Mouse (Mus musculus) lung, adult 2 months (tissue): ENCODE measurements at regions not wholly inside any gene's neighbourhood (a gene's known extent, or its start where the extent isn't known, plus 50 kb on each side); places are given as distances from the start of the nearest gene placed in this dataset.

Experiments used
- CTCF ChIP-seq: fragments of 200-500 bp; IDR thresholded peaks from 2 replicates; pipeline ENCODE4 v1.5.1; 2011; ENCODE audit warnings: mild to moderate bottlenecking, low read length, control low read depth; ENCODE audit not compliant: insufficient read depth
- POLR2A ChIP-seq: fragments of 200-500 bp; IDR thresholded peaks from 2 replicates; pipeline ENCODE4 v1.6.1; 2011; ENCODE audit warnings: low read depth, mild to moderate bottlenecking, control low read depth, low read length, borderline replicate concordance; ENCODE audit errors: extremely low read depth

DNA sequence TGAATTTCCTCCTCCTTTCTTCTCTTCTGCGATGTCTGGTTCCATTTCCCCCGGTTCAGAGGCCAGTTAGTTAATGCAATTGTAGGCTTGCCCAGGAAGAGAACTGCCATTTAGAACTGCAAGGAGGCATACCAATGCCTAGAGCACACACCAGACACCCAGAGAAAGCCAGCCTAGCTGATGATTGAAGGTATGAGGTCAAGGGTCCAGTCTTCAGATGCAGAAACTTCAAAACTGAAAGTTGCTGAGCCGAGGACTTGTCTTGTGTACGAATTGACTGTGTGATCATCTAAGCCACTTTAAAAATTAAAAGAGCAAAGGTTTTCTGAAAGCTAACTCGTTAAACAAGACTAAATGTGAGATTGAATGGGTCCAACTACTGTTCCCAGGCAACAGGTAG, 542.5 kb upstream of the Map3k7 start:
- TF ChIP-seq CTCF: no peak
- TF ChIP-seq POLR2A: no peak
